In the genomic region with DNA sequence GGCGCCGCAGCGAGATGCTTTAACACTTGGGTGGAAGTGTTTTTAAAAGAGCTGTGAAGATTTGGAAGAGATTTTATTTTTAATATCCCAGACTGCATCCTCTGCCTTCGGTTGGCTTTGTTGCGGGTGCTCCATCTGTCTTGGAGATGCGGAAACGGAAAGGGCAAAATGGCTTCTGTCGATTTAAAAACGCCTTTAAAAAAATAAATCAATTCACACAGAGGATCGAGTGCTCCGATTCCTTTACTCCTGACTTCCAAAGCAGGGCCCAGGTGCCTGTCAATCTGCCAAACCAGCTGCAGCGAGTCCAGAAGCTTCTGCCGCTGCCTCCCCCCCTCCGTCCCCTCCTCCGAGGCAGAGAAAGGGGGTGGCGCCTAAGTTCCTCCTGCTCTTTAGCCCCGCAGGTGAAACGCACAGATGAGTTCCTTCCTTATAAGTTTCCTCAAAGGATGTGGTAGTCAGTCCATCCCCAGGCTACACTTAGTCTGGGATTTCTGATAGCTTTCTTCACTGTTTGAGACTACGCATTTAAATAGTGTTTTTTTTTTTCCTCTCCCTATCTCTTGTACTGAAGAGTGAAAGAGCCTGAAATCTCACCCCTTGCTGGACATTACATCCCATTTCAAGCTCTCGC, we compare ENCODE assay signal across 9 mouse cellular contexts. TPM values are rescaled to one million over a fixed set of nuclear protein-coding genes. Genes with fewer than 3 reads are reported as not detected.
DNase-seq lines count a peak whose midpoint lies in the region; ATAC-seq and TF ChIP-seq lines count a peak whose summit lies in the region.
"Had no signal": no experiment of that assay in that cellular context is flagged by ENCODE, and none has a peak within 500 bp of the region (broad histone marks: within the 10 kb centered on the region; RNA-seq: fewer than 3 reads in every experiment).

No protein-coding gene starts in this region.

- peaks cover 5% of the 10 kb centered on the region for H3K4me1 ChIP-seq in heart, embryonic 15.5 days (replicated peaks)
- no peaks in the 10 kb centered on the region; the same call in 1 of the 2 replicates for H3K4me1 ChIP-seq in testis, adult 2 months (ENCODE audit: control insufficient read depth, insufficient read depth, low read length)
- peaks cover 6% of the 10 kb centered on the region; the same call in 1 of the 2 replicates for H3K4me1 ChIP-seq in hindbrain, embryonic 14.5 days (replicated peaks; ENCODE audit: control insufficient read depth, insufficient read depth, low read length)
- H3K4me1 ChIP-seq in midbrain, embryonic 14.5 days (ENCODE audit: control insufficient read depth, insufficient read depth, low read length): no peaks in the 10 kb centered on the region

- no peak overlapping the region for H3K27ac ChIP-seq in heart, embryonic 15.5 days
- H3K27ac ChIP-seq in testis, adult 2 months (ENCODE audit: control insufficient read depth, insufficient read depth, low read depth, low read length): no peak overlapping the region
- H3K27ac ChIP-seq in hindbrain, embryonic 14.5 days: peak overlapping the region; percentile 29
- peak overlapping the region; percentile 62 for H3K27ac ChIP-seq in midbrain, embryonic 14.5 days (replicated peaks; ENCODE audit: low read depth, low read length)
- H3K27ac ChIP-seq: macrophage had no signal

- WGBS in heart, embryonic 15.5 days: 41% methylated on average over 20 of the region's 20 CpGs
- WGBS in hindbrain, embryonic 14.5 days: 37% methylated on average over 20 of the region's 20 CpGs
- WGBS in midbrain, embryonic 14.5 days: 34% methylated on average over 20 of the region's 20 CpGs

- H3K9ac ChIP-seq in heart, embryonic 15.5 days: 0 out of 2 replicates have a peak overlapping the region, but pooled peaks have one; percentile 21
- peak overlapping the region; percentile 52 for H3K9ac ChIP-seq in hindbrain, embryonic 14.5 days
- peak overlapping the region; percentile 25; the same call in 1 of the 2 replicates for H3K9ac ChIP-seq in midbrain, embryonic 14.5 days (replicated peaks; ENCODE audit: low read length)

- no peaks in the 10 kb centered on the region for H3K9me3 ChIP-seq in heart, embryonic 15.5 days (replicated peaks)
- H3K9me3 ChIP-seq in hindbrain, embryonic 14.5 days (ENCODE audit: control insufficient read depth, low read length): no peaks in the 10 kb centered on the region
- no peaks in the 10 kb centered on the region for H3K9me3 ChIP-seq in midbrain, embryonic 14.5 days (ENCODE audit: control insufficient read depth, low read length)

- no peak for TF ChIP-seq CTCF in testis, adult 2 months (IDR thresholded peaks at IDR 0.05; ENCODE audit: control insufficient read depth, insufficient read depth, insufficient replicate concordance, low read depth, low read length)

- DNase-seq in heart, adult 18-20 months: no peak
- no peak for DNase-seq in testis, postnatal 14 days (ENCODE audit: low spot score)
- no peak for DNase-seq in hindbrain, embryonic 14.5 days (ENCODE audit: low spot score)
- peak; percentile 70 for DNase-seq in midbrain, embryonic 14.5 days
- DNase-seq in B cell, adult 2 months: no peak

- no peak for TF ChIP-seq POLR2A in testis, adult 2 months (IDR thresholded peaks at IDR 0.05; ENCODE audit: control insufficient read depth, low read depth, low read length)

- ATAC-seq in heart, embryonic 15.5 days (replicated peaks; ENCODE audit: insufficient number of reproducible peaks, insufficient read depth, low FRiP score, low read depth): no peak
- ATAC-seq in hindbrain, embryonic 14.5 days (ENCODE audit: low FRiP score): no peak
- ATAC-seq in midbrain, embryonic 14.5 days (ENCODE audit: low FRiP score, low TSS enrichment): no peak
- ATAC-seq in erythroid progenitor cell, adult 5-6 weeks (replicated peaks; ENCODE audit: low FRiP score, poor library complexity, severe bottlenecking): no peak

- H3K4me2 ChIP-seq in heart, embryonic 15.5 days: peak overlapping the region; percentile 52
- H3K4me2 ChIP-seq in hindbrain, embryonic 14.5 days (replicated peaks): peak overlapping the region; percentile 36
- H3K4me2 ChIP-seq in midbrain, embryonic 14.5 days (ENCODE audit: low read length): peak overlapping the region; percentile 36

- H3K27me3 ChIP-seq in heart, embryonic 15.5 days: no peaks in the 10 kb centered on the region
- H3K27me3 ChIP-seq in testis, adult 2 months (ENCODE audit: control insufficient read depth, insufficient read depth, low read length): no peaks in the 10 kb centered on the region
- H3K27me3 ChIP-seq in hindbrain, embryonic 14.5 days (ENCODE audit: control insufficient read depth, insufficient read depth, low read length): no peaks in the 10 kb centered on the region
- H3K27me3 ChIP-seq in midbrain, embryonic 14.5 days (ENCODE audit: control insufficient read depth, insufficient read depth, low read length): no peaks in the 10 kb centered on the region

- no peaks in the 10 kb centered on the region for H3K36me3 ChIP-seq in heart, embryonic 15.5 days
- H3K36me3 ChIP-seq in testis, adult 2 months (ENCODE audit: control insufficient read depth, insufficient read depth, low read length): no peaks in the 10 kb centered on the region
- no peaks in the 10 kb centered on the region for H3K36me3 ChIP-seq in hindbrain, embryonic 14.5 days (replicated peaks; ENCODE audit: control insufficient read depth, insufficient read depth)
- H3K36me3 ChIP-seq in midbrain, embryonic 14.5 days (ENCODE audit: control insufficient read depth, insufficient read depth, low read length): no peaks in the 10 kb centered on the region

- H3K4me3 ChIP-seq in heart, embryonic 15.5 days: peak overlapping the region; percentile 25
- H3K4me3 ChIP-seq in testis, adult 2 months (ENCODE audit: control insufficient read depth, low read depth, low read length): peak overlapping the region; percentile 22
- H3K4me3 ChIP-seq in hindbrain, embryonic 14.5 days (replicated peaks; ENCODE audit: low read length): peak overlapping the region; percentile 8; the same call in 1 of the 2 replicates
- H3K4me3 ChIP-seq in midbrain, embryonic 14.5 days (replicated peaks; ENCODE audit: low read depth, low read length): no peak overlapping the region

RNA-seq across cellular contexts. Expression of gene Nin, which starts 17.6 kb away (rescaled TPM):
- polyA plus RNA-seq in heart, embryonic 15.5 days (2015; fragmentation: Nextera tagmentation; extraction: Ambion mirVana): 6.6 and 10.2 TPM in 2 replicates
- total RNA-seq in heart, adult 18-20 months (2021): 10 to 100 TPM; 14.2 to 18.8 TPM
- polyA plus RNA-seq in testis, adult 2 months (2012; rRNA removed): 0.36 and 0.79 TPM in 2 replicates
- 12.6 and 12.8 TPM in 2 replicates for polyA plus RNA-seq in hindbrain, embryonic 14.5 days (2014; fragmentation: Nextera tagmentation; extraction: Ambion mirVana)
- 15.3 and 17.1 TPM in 2 replicates for polyA plus RNA-seq in midbrain, embryonic 14.5 days (2014; fragmentation: Nextera tagmentation; extraction: Ambion mirVana)
- 16.2 and 36.0 TPM in 2 replicates for total RNA-seq in erythroid progenitor cell, adult 5-6 weeks (2015; ENCODE audit: low replicate concordance)
- total RNA-seq in erythroid progenitor cell, adult 5-6 weeks (2017; ENCODE audit: low replicate concordance): 22.6 and 30.4 TPM in 2 replicates

RNA-seq across cellular contexts. Expression of gene Abhd12b, which starts 22.8 kb away (rescaled TPM):
- polyA plus RNA-seq in heart, embryonic 15.5 days (2015; fragmentation: Nextera tagmentation; extraction: Ambion mirVana): 0.06 TPM in 1 of 2 replicates, not detected in the other
- not detected for total RNA-seq in heart, adult 18-20 months (2021)
- not detected in 2 replicates for polyA plus RNA-seq in testis, adult 2 months (2012; rRNA removed)
- 0.23 TPM in 1 of 2 replicates, not detected in the other for polyA plus RNA-seq in hindbrain, embryonic 14.5 days (2014; fragmentation: Nextera tagmentation; extraction: Ambion mirVana)
- polyA plus RNA-seq in midbrain, embryonic 14.5 days (2014; fragmentation: Nextera tagmentation; extraction: Ambion mirVana): 0.39 and 0.47 TPM in 2 replicates
- total RNA-seq in erythroid progenitor cell, adult 5-6 weeks (2015; ENCODE audit: low replicate concordance): not detected in 2 replicates
- total RNA-seq in erythroid progenitor cell, adult 5-6 weeks (2017; ENCODE audit: low replicate concordance): not detected in 2 replicates
- polyA plus RNA-seq: macrophage had no signal

Comparison
In these comparisons a context has a peak if more than half of its experiments do, and no peak if none do; other contexts are left out.
1. H3K27ac ChIP-seq: peak in hindbrain, embryonic 14.5 days (single experiment) and midbrain, embryonic 14.5 days (single experiment); none in heart, embryonic 15.5 days (single experiment) and testis, adult 2 months (single experiment).
2. Peak in every context shown above with its lines, with median percentiles within 50 percentile points of each other: H3K4me2 ChIP-seq and H3K9ac ChIP-seq.